ENCODE assay signal across 9 mouse cellular contexts in the genomic region with DNA sequence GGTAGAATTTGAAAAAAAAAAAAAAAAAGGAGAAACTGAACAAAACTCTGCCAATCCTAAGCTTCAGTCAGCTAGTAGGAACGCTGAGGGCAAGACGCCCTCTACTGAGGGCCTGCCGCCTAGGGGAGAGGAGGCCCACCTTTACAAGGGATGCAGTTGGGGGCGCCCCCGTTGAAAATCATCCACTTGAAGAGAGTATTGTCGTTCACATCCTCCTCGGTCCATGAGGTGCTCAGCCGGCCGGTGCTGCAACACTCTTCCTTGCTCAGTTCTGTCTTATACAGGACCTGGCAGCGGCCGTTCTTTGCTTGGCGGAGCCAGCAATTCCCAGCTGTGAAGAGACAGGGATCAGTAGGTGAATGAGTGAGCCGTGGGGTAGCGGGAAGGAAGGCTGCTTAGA. TPM values are rescaled to one million over a fixed set of nuclear protein-coding genes. Genes with fewer than 3 reads are reported as not detected.
DNase-seq lines count a peak whose midpoint lies in the region; ATAC-seq and TF ChIP-seq lines count a peak whose summit lies in the region.
"Had no signal": no experiment of that assay in that cellular context is flagged by ENCODE, and none has a peak within 500 bp of the region (broad histone marks: within the 10 kb centered on the region; RNA-seq: fewer than 3 reads in every experiment).

No protein-coding gene starts in this region.

- no peak for ATAC-seq in intestine, embryonic 14.5 days (replicated peaks; ENCODE audit: low FRiP score, low TSS enrichment, low read depth)
- ATAC-seq in liver, embryonic 15.5 days (ENCODE audit: insufficient read depth): 0 out of 2 replicates have a peak, but pooled peaks have one; percentile 5

- H3K27ac ChIP-seq in gastrocnemius, adult 2 months: peak overlapping the region; percentile 21; the same call in 1 of the 2 replicates
- H3K27ac ChIP-seq in intestine, embryonic 14.5 days (ENCODE audit: low read depth): no peak overlapping the region; the same call in 1 of the 2 replicates
- H3K27ac ChIP-seq in liver, embryonic 15.5 days (replicated peaks): no peak overlapping the region

- H3K27me3 ChIP-seq in intestine, embryonic 14.5 days (replicated peaks; ENCODE audit: control insufficient read depth, insufficient read depth, low read length): peaks cover 48% of the 10 kb centered on the region
- H3K27me3 ChIP-seq in liver, embryonic 15.5 days: peaks cover 72% of the 10 kb centered on the region

- peak; percentile 35 to 59 for DNase-seq in heart, adult 18-20 months
- no peak for DNase-seq in heart, adult 8-10 months (ENCODE audit: low spot score)
- peak; percentile 59 to 60 for DNase-seq in adrenal gland, postnatal 36 days
- DNase-seq in gastrocnemius, adult 2 months: peak; percentile 49
- DNase-seq in intestine, embryonic 14.5 days (ENCODE audit: low spot score): peak; percentile 65
- DNase-seq in ovary, postnatal 14 days (ENCODE audit: low spot score): peak; percentile 16
- DNase-seq in B cell, adult 2 months: no peak

- H3K4me2 ChIP-seq in intestine, embryonic 14.5 days (ENCODE audit: low read length): peak overlapping the region; percentile 93
- H3K4me2 ChIP-seq in liver, embryonic 15.5 days: peak overlapping the region; percentile 64

- H3K36me3 ChIP-seq in intestine, embryonic 14.5 days (ENCODE audit: control insufficient read depth, insufficient read depth, low read length): 0 out of 2 replicates have a peak, but pooled peaks cover 3% of the 10 kb centered on the region
- no peaks in the 10 kb centered on the region for H3K36me3 ChIP-seq in liver, embryonic 15.5 days (replicated peaks)

- intact Hi-C loops in gastrocnemius, adult 2 months (cut with DNase I): loop anchor here (10.0 kb wide), 1 partner anchor 151 kb away; no protein-coding TSS in a partner anchor

- WGBS in intestine, embryonic 14.5 days: 2% methylated on average over 14 of the region's 14 CpGs
- WGBS in liver, embryonic 15.5 days (ENCODE audit: insufficient replicate concordance): 7% methylated on average over 14 of the region's 14 CpGs

- peak overlapping the region; percentile 83 for H3K4me3 ChIP-seq in gastrocnemius, adult 2 months
- H3K4me3 ChIP-seq in intestine, embryonic 14.5 days (ENCODE audit: low read depth, low read length): peak overlapping the region; percentile 30
- peak overlapping the region; percentile 54 for H3K4me3 ChIP-seq in liver, embryonic 15.5 days (replicated peaks)

- H3K9me3 ChIP-seq in intestine, embryonic 14.5 days (ENCODE audit: control insufficient read depth, low read length): no peaks in the 10 kb centered on the region; the same call in 1 of the 2 replicates
- no peaks in the 10 kb centered on the region for H3K9me3 ChIP-seq in liver, embryonic 15.5 days (replicated peaks)

- peak overlapping the region; percentile 29; the same call in 1 of the 2 replicates for H3K9ac ChIP-seq in intestine, embryonic 14.5 days (ENCODE audit: low read length)
- H3K9ac ChIP-seq in liver, embryonic 15.5 days: no peak overlapping the region

- TF ChIP-seq CTCF in gastrocnemius, adult 2 months (IDR thresholded peaks at IDR 0.05): peak; percentile 29; the same call in 1 of the 2 replicates

- peaks cover 14% of the 10 kb centered on the region; the same call in 1 of the 2 replicates for H3K4me1 ChIP-seq in intestine, embryonic 14.5 days (replicated peaks; ENCODE audit: control insufficient read depth, insufficient read depth, low read length)
- no peaks in the 10 kb centered on the region; the same call in 1 of the 2 replicates for H3K4me1 ChIP-seq in liver, embryonic 15.5 days (replicated peaks)

RNA-seq across cellular contexts. Expression of a gene that starts 2.5 kb away (rescaled TPM):
- total RNA-seq in heart, adult 18-20 months (2021): 1 to 10 TPM; 1.0 to 2.3 TPM
- total RNA-seq in heart, adult 8-10 months (2022): 1 to 10 TPM in 1 of 4 experiments, under 1 TPM in 3; 0.33 to 1.2 (median 0.74) TPM
- total RNA-seq in adrenal gland, postnatal 36 days (2021): 10 to 100 TPM; 11.5 to 16.5 TPM
- total RNA-seq in gastrocnemius, adult 2 months (2021): 1 to 10 TPM; 4.7 to 7.3 TPM
- 43.5 and 51.0 TPM in 2 replicates for polyA plus RNA-seq in intestine, embryonic 14.5 days (2014; fragmentation: Nextera tagmentation; extraction: Ambion mirVana)
- 5.9 and 6.6 TPM in 2 replicates for polyA plus RNA-seq in liver, embryonic 15.5 days (2015; fragmentation: Nextera tagmentation; extraction: Ambion mirVana)
- total RNA-seq: MEL had no signal

Comparison
In these comparisons a context has a peak if more than half of its experiments do, and no peak if none do; other contexts are left out.
1. DNase-seq: peak in heart, adult 18-20 months (2 of 2), adrenal gland, postnatal 36 days (2 of 2), gastrocnemius, adult 2 months (single experiment), intestine, embryonic 14.5 days (single experiment) and ovary, postnatal 14 days (single experiment); none in heart, adult 8-10 months (single experiment) and B cell, adult 2 months (0 of 2).
2. H3K4me3 ChIP-seq: peak in every context shown above with its lines; median percentile 83 in gastrocnemius, adult 2 months; 54 in liver, embryonic 15.5 days; 30 in intestine, embryonic 14.5 days.